Mouse (Mus musculus) megakaryocyte-erythroid progenitor cell, adult 5-6 weeks (primary cell): ENCODE data around the gene Dct. TPM values are rescaled to one million over a fixed set of nuclear protein-coding genes. Genes with fewer than 3 reads are reported as not detected.

ENCODE experiments used
- ATAC-seq: replicated peaks from 2 replicates; pipeline ENCODE4 v1.8.0; 2016; ENCODE audit warnings: mild to moderate bottlenecking, inconsistent platforms; ENCODE audit not compliant: severe bottlenecking, poor library complexity, low FRiP score, low TSS enrichment
- total RNA-seq, 2 experiments: library from RNA; stranded (forward) in 1 of 2; stranded (reverse) in 1 of 2; fragments of 200-1000, 215-1000 nt in 1 of 2; fragments of >200 nt in 1 of 2; fragmentation: Nextera tagmentation in 1 of 2; gene quantifications; 2 replicates each; pipeline ENCODE4 v1.2.3; 2014 to 2017

Dct gene
- total RNA-seq (2014; fragmentation: Nextera tagmentation) (0.17 TPM in 1 of 2 replicates, not detected in the other), total RNA-seq (2017) (0.11 and 0.33 TPM in 2 replicates)

DNA sequence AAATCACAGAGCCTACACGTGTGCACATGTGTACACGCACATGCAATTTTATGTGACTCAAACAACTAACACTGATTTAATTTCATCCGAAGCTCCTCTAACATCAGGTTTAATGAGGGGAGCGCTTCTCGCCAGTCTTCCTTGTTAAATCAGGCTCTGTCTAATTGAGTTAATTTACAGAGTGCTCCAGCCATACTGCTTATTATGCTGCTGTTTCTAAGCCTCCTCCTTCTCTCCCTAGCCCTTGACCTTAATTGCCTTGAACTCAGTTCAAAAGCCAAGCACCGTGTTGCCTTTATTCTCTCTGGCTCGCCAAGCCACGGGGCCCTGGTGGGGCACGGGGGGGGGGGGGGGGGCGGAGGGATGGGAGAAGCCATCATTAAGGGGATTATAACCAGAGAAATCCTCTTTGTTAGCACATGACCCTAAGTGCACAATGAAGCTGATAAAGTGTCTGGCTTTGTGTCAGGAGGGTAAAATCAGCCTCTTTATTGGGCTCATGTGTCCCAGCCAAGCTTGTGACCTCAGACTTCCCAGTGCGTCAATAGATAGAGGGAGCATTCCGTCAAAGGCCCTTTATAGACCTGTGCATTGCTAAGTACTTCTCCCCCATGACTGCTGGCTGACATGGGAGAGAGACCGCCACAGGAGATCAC is at the start of gene Dct:
Dct (minus strand) TSS at position 270 of the 656 bp plus-strand sequence.
- no peak for ATAC-seq

DNA sequence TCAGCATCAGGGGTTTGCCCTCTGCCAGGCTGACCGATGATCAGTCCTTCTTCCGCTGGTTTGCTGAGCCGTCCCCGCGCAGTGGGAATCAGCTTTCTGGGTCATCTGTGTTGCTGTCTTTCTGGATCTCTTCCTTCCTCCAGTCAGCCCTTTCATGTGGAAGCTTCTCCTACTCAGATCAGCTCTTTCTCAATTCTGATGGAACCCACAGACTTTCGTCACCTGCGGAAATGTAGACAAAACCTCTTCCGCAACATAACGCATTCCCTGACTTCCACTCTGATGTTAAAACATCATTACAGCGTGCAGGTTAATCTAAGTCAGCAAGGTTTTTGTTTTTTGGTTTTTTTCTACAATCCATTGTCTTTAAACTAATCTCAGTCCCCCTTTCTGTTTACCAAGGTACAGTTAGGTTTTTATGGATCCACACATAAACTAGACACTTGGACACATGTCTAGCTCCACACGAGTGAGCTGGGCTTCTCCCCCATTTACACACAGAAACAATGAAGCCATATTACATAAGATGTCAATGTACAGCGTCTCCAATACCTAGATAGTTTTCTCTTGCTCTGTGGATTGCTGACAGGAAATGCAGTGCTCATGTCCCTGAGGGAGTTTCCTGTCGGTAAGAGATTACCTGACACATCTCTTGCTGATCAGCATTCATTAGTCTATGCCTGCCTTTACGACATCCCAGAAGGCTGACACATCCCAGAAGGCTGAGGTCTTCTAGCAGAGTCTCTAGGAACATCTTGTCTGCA is 49.4 kb upstream of the Dct start:
- no peak for ATAC-seq

DNA sequence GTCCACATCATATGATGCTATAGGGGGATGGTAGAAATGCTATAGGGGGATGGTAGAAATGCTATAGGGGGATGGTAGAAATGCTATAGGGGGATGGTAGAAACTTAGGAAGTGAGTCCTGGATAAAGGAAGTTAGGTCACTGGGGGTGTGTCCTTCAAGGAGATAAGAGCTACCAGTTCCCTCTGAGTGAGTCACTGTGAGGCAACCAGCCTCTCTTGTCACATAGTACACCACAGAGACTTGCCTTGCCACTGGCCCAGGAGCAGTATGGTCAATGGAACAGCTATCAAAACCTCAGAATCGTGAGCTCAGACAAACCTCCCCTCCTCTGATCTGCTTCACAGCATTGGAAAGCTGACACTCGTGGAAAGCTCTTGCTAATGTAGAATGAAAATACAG is 46.2 kb upstream of the Dct start:
- ATAC-seq, result 0 out of 2 replicates have a peak, but pooled peaks have one; percentile 55

DNA sequence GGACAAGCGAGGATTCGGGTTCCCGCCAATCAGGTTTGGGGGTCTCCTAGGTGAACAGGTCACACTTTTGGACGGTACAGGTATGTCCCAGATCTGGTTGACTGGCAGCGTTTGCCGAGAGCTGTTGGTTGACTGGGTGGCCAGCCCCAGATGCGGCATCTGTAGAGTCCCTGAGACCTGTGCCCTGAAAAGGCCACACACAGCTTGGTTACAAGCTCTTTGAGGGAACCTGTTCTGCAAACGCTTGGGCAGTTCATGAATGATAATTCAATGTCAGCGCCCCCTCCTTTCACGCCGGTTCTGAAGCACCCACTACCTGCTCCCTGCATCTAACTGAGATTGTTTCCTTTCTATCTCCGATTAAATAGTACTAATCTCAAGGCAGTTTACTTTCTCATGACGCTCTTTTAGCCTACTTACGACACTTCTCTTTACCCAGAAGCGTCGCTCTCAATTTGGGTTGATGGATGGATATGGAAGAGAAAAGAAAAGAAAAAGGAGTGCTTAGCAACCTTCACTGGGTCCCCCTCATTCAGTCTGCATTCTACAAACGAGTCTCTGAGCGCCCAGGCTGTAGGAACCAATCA is 37.9 kb upstream of the Dct start:
- peak; percentile 35 for ATAC-seq

DNA sequence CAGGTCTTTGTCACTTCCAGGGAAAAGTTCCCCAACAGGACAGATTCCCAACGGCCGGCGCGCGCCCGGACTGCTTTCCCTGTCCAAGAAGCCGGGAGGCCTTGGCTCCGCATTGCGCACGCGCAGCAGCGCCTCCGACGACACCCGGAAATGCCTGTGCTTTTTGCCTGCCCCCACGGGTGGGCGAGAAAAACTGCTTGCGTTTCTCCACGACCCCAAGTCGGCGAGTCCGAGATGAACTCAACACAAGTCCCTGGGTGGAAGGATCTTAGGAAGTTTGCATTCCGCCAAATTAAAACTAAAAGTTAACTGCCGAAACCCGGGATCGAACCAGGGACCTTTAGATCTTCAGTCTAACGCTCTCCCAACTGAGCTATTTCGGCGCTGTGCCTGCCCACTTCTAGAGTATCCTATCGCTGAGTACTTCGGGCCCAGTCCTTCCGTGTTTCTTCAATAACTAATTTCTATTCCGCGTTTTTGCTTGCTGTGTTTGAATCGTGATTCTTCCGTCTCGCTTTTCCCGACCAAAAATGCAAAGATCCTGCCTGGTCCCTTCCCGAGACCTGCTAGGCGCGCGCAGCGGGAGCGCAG is 37.3 kb upstream of the Dct start:
- peak; percentile 76 for ATAC-seq

DNA sequence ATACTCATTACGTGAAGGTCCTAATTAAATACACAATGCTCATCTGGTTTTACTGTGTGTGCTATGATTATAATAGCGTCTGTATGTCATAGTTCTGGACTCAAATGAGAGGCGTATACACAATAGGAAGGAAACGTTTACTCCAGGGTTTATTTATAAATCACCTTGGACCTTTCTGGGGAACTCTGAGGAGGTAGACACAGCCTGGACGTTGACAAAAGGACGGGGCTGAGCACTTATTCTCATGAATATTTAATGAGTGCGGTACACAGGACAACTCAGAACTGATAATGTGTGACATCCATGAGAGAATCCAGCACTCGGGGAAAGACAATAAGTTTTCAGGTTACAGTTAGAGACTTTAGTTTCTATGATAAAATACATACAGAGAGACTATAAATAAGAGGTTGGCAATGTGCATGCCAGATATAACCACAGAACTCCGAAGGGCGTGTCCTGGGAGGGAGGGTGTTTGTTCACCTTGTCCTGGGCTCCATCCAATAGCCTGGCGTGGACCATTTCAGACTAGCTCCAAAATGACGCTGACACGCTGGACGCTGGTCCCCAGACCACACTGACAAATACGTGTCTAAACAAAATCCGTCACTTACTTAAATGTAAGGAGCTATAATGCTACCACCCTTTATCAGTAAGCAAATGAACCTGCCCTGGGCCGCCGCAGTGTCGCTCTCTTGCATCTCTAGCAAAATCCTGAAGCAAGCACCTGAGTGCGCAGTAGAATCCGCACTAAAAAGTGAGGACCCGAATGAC is 36.6 kb upstream of the Dct start:
- ATAC-seq, result peak; percentile 89

DNA sequence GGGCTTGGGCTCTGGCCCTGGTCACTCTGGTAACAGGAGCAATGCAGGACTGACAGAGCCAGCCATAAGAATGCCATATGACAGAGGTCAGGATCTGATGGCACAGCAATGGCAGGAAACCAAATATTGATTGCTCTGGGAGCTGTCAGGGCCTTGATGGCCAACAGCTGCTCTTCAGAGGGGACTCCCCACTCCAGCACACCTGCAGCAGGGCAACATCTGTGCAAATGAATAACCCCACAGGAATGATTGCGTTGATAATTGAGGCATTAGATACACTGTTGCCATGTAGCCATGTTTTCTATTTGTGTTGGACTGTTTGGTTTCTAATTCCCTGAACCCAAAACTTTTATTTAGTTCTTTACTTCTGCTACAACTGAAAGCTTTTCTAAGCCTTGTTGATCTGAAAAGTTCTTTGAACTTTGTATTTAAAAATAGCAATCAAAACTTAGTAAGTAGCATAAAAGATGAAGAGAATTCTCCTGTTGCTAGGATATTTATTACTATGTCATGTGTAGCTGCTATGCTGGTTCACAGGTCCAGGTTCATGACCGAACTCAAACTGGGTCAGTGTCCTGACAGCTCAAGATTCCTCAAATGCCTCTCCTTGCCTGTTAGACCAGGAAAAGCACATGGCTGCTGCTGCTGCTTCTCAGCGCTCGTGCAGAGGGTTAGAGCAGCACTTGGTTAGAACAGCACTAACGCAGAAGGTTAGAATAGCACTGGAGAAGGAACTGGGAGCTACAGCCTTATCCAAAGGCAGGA is 34.4 kb upstream of the Dct start:
- ATAC-seq, result no peak

DNA sequence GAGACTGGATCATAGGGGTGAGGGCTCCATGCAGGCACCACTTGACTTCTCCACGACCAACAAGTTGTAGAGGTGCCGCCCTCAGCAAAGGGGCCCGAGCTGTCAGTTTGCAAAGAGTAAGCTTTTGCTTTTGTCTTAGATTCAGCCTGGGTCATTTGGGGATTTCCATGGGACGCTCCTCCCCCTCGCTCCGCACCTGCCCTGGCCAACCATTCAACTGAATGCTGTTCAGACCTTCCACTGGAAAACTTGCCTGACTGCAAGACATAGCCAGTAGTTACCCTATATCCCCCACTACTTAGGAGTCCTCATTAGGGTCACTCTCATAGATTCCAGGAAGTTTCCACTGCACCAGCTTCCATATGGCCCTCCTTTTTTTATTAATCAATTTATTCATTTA is 31.8 kb upstream of the Dct start:
- ATAC-seq, result no peak

DNA sequence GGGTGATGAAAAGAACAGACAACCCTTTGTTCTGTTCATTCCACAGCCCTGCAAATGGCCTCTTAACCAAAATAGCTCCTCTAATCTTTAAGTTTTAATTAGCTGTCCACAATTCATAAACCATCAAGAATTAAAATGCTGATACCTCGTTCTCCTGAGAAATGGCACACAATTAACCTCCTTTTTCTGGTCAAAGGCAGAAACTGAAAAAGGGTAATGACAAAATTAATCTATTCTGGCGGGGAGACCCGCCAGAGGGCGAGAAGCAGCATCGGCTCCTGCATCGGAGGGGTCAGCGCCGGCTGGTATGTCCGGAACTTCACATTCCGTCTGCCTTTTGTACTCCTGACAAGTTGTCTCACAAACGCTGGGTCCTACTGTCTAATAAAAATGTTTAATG is 28.6 kb upstream of the Dct start:
- no peak for ATAC-seq

DNA sequence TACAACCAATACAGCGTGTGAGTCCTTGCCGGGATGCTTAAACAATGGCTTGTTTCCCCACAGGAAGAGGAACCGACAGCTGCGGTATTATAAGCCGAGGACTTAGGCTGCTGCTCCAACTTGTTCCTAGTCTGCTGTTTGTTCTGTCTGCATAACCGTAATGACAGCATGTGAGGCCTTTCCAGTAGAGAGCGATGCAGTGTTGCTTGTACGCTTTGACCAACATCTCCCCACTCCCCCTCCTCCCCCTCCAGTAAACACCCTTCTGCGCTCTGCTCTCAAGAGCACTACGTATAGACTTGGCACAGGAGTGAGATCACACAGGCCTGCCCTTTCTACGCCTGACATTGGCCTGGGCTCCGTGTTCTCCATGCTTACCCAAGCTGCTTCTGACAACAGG is 18.1 kb upstream of the Dct start:
- no peak for ATAC-seq

DNA sequence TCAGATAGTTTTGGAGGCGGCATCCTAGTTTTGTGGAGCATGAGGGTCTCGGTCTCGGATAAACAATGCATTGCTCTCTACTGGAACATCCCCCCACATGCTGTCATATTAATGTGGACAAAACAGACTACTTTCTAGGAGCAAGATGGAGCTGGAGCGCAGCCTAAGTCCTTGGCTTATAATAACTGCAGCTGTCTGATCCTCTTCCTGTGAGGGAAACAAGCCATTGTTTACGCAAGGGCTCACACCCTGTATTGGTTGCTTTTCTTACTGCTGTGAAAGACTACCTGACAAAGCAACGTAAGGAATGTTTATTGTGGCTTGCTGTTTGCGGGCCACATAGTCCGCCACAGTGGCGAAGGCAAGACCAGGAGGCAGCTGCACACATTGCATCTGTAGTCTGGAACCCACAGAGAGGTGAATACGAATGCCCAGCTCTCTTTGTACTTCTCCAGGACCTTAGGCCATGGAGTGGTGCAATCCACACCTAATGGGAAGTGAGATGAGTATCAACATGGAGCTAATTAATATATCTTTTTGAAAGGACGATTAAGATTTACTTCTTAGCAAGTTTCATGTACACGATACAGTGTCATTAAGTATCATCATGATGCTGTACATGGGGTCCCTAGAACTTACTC is 17.5 kb upstream of the Dct start:
- no peak for ATAC-seq

DNA sequence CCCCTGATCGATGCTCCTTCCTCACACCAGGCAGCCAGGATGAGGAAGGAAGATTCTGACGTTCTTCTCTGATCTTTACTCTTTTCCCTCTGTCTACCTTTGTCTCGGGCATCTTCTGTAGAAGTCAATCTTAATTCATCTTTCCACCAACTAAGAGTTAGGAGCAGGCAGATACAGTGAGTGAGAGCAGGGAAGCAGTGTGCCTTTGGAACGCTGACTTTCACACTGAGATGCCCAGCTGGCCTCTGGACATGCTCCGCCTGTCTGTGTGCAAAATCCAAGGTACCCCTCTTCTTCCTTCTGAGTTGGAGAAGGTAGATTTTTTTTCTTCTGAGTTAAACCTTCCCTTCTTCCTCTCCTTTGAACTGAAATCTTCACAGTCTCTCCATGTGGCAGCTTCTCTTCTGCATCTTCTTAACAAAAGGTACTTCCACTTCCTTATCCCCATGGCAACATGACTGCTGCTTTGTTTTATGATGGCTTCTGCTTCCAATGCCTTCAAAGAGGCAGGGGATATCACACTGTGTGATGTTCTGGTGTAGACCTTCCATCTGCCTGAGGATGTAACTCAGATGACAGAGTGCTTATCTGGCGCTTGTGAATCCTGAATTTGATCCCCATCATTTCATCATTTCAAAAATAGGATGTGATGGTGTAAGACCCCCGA is 9.9 kb upstream of the Dct start:
- ATAC-seq, result no peak

DNA sequence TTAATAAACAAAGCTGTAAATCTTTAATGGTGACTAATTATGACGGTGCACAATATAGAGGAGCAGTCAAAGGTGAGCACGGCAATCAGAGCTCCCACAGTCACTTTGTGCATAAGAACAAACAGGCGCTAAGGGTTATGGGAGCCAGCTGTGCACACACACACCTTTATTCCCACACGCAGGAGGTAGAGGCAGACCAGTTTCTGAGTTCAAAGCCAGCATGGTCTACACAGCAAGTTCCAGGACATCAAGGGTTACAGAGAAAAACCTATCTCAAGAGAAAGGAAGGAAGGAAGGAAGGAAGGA is 6.5 kb upstream of the Dct start:
- ATAC-seq, result no peak

DNA sequence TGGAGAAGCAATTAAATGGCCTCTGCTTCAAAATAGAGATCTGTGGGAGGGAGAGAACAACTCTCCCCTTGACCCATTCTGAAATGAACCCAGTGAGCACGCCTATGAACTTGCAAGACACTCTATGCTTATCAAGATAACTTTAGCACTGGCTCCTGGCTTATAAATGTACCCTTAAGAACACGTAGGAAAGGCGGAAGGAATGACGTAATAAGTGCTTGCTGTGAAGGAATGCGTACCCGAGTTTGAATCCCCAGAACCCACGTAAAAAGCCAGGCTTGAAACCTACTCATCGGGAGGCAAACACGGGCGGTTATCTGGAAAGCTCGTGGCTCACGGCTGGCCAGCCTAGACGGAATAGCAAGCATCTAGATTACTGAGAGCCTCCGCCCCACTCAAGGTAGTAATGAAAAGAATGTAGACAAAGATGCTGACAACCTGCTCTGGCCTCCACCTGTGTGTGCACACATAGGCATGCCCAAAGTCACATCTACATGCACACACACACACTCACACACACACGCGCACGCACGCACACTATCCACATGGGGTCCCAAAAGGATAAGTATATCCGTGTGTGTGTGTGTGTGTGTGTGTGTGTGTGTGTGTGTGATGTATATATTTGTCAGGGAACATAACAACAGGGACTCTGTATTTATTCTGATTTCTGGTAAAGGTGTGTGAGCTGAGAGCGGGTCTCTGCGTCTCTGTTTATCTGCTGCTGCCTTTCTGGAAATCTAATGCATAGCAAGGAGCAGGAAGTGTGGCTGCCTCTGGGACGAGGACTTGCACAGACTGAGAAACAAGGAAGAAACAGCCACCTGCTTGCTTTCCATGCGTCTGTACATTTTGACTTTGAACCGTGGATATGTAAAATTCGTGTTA is 5.9 kb upstream of the Dct start:
- no peak for ATAC-seq

DNA sequence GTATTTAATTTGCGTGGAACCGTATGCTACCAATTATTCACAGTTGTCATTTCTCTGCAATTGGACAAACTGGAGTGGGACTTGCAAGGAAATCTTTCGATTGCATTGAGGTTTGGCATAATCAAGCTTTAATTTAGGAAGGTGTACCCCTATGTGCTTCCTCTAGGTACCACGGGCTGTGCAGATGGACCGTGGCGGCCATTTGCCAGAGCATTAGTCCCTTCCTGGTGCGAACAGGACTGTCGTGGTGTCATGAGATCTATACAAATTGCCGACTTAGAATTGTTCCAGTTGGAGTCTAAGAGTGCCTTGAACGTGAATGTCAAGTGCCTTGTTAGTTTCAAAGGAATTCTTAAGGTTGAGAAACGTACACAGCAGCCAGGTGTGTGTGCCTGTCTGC is 726 bp upstream of the Dct start:
- no peak for ATAC-seq

DNA sequence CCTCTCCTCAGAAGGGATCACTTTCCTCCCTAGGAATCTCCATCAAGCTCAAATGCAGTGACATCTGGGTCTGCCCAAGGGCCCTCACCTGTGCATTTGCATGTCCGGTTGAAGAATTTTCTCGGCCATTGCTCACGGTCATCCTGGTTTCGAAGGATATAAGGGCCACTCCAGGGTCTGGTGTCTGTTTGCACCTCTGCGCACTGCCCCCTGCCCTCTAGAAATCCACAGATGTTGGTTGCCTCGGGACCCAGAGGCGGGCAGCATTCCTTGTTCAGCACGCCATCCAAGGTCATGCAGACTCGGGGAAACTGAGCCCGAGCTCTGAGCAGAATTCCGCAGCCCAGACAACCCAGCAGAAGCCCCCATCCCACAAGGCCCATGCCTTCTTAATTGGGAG is 648 bp downstream of the Dct start:
- ATAC-seq, result no peak

DNA sequence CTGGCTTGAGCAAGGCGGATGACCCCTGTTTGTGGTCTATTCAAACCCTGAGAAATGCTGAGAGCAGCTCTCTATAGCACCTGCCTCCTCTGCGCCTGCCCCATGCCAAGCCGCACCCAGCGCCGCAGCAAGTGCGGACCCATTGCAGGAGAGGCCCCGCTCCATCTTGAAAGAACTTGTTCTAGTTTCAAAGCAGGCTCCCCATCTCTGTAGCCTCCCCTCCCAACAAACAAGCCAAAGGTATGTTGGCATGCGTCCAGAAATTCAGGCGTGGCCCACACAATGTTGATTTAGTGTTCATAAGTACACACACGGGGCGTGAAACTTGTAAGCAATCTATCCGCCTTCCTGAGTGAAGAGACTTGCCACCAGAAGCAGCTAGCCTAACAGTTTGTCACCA is 1.1 kb downstream of the Dct start:
- ATAC-seq, result no peak
